ENCODE assay signal across 9 mouse cellular contexts in genomic region chr6:120566911-120567909, GRCm38 (mm10). TPM values are rescaled to one million over a fixed set of nuclear protein-coding genes. Genes with fewer than 3 reads are reported as not detected.
A peak's percentile ranks its signal among the peaks of the same experiment; 100 is the strongest.
DNase-seq lines count a peak whose midpoint lies in the region; ATAC-seq and TF ChIP-seq lines count a peak whose summit lies in the region.
"Had no signal": no experiment of that assay in that cellular context is flagged by ENCODE, and none has a peak within 500 bp of the region (broad histone marks: within the 10 kb centered on the region; RNA-seq: fewer than 3 reads in every experiment).

No protein-coding gene starts in this region.

- peaks cover 9% of the 10 kb centered on the region for H3K4me1 ChIP-seq in midbrain, embryonic 10.5 days
- H3K4me1 ChIP-seq in midbrain, embryonic 16.5 days (ENCODE audit: control insufficient read depth, insufficient read depth, low read length), result no peaks in the 10 kb centered on the region
- H3K4me1 ChIP-seq in embryonic facial prominence, embryonic 10.5 days, result peaks cover 9% of the 10 kb centered on the region
- no peaks in the 10 kb centered on the region for H3K4me1 ChIP-seq in limb, embryonic 14.5 days (ENCODE audit: control insufficient read depth, insufficient read depth, low read length)

- 72% methylated on average over 18 of the region's 18 CpGs for WGBS in midbrain, embryonic 10.5 days
- WGBS in midbrain, embryonic 16.5 days, result 58% methylated on average over 18 of the region's 18 CpGs
- WGBS in embryonic facial prominence, embryonic 10.5 days, result 64% methylated on average over 18 of the region's 18 CpGs
- 63% methylated on average over 18 of the region's 18 CpGs for WGBS in limb, embryonic 14.5 days

- no peak for TF ChIP-seq POLR2A in limb, embryonic 14.5 days (IDR thresholded peaks at IDR 0.05; ENCODE audit: borderline replicate concordance, extremely low read depth, insufficient read depth, insufficient read length)

- no peaks in the 10 kb centered on the region for H3K9me3 ChIP-seq in midbrain, embryonic 10.5 days (replicated peaks)
- H3K9me3 ChIP-seq in midbrain, embryonic 16.5 days (replicated peaks; ENCODE audit: control insufficient read depth, low read length, poor library complexity, severe bottlenecking), result no peaks in the 10 kb centered on the region
- H3K9me3 ChIP-seq in embryonic facial prominence, embryonic 10.5 days, result no peaks in the 10 kb centered on the region
- H3K9me3 ChIP-seq in limb, embryonic 14.5 days (ENCODE audit: control insufficient read depth, low read length), result no peaks in the 10 kb centered on the region
- H3K9me3 ChIP-seq: embryonic facial prominence, embryonic 15.5 days; limb, embryonic 15.5 days had no signal

- H3K27ac ChIP-seq in midbrain, embryonic 10.5 days (replicated peaks), result peak overlapping the region; percentile 55; the same call in 1 of the 2 replicates
- no peak overlapping the region for H3K27ac ChIP-seq in midbrain, embryonic 16.5 days (ENCODE audit: low read length)
- peak overlapping the region; percentile 61; the same call in 1 of the 2 replicates for H3K27ac ChIP-seq in embryonic facial prominence, embryonic 10.5 days (replicated peaks)
- no peak overlapping the region for H3K27ac ChIP-seq in limb, embryonic 14.5 days (replicated peaks; ENCODE audit: low read depth, low read length)
- H3K27ac ChIP-seq: embryonic facial prominence, embryonic 15.5 days; limb, embryonic 15.5 days had no signal

- no peak overlapping the region for H3K4me2 ChIP-seq in midbrain, embryonic 16.5 days (ENCODE audit: low read length)
- H3K4me2 ChIP-seq in limb, embryonic 14.5 days (replicated peaks; ENCODE audit: low read depth, low read length, severe bottlenecking), result no peak overlapping the region
- H3K4me2 ChIP-seq: embryonic facial prominence, embryonic 15.5 days; limb, embryonic 15.5 days had no signal

- H3K27me3 ChIP-seq in midbrain, embryonic 10.5 days (ENCODE audit: low read depth, poor library complexity, severe bottlenecking), result no peaks in the 10 kb centered on the region
- no peaks in the 10 kb centered on the region for H3K27me3 ChIP-seq in midbrain, embryonic 16.5 days (ENCODE audit: control insufficient read depth, insufficient read depth, low read depth, low read length)
- no peaks in the 10 kb centered on the region for H3K27me3 ChIP-seq in embryonic facial prominence, embryonic 10.5 days (replicated peaks; ENCODE audit: low read depth, poor library complexity, severe bottlenecking)
- no peaks in the 10 kb centered on the region for H3K27me3 ChIP-seq in limb, embryonic 14.5 days (ENCODE audit: control insufficient read depth, insufficient read depth, low read length)
- H3K27me3 ChIP-seq: embryonic facial prominence, embryonic 15.5 days; limb, embryonic 15.5 days had no signal

- no peak for ATAC-seq in midbrain, embryonic 16.5 days
- no peak for ATAC-seq in limb, embryonic 14.5 days (ENCODE audit: low FRiP score, low read depth)

- no peaks in the 10 kb centered on the region for H3K36me3 ChIP-seq in midbrain, embryonic 10.5 days
- no peaks in the 10 kb centered on the region for H3K36me3 ChIP-seq in midbrain, embryonic 16.5 days (ENCODE audit: control insufficient read depth, insufficient read depth, low read length)
- H3K36me3 ChIP-seq in embryonic facial prominence, embryonic 10.5 days (replicated peaks), result no peaks in the 10 kb centered on the region
- no peaks in the 10 kb centered on the region for H3K36me3 ChIP-seq in limb, embryonic 14.5 days (ENCODE audit: control insufficient read depth, insufficient read depth, low read length)
- H3K36me3 ChIP-seq: embryonic facial prominence, embryonic 15.5 days; limb, embryonic 15.5 days had no signal

- H3K4me3 ChIP-seq in midbrain, embryonic 10.5 days, result no peak overlapping the region
- H3K4me3 ChIP-seq in midbrain, embryonic 16.5 days (ENCODE audit: low read depth, low read length), result no peak overlapping the region
- no peak overlapping the region for H3K4me3 ChIP-seq in embryonic facial prominence, embryonic 10.5 days
- no peak overlapping the region for H3K4me3 ChIP-seq in limb, embryonic 14.5 days (replicated peaks; ENCODE audit: low read length)
- H3K4me3 ChIP-seq: embryonic facial prominence, embryonic 15.5 days; limb, embryonic 15.5 days had no signal

- no peak overlapping the region for H3K9ac ChIP-seq in midbrain, embryonic 16.5 days (ENCODE audit: low read depth, low read length)
- H3K9ac ChIP-seq in limb, embryonic 14.5 days (ENCODE audit: low read depth, low read length, severe bottlenecking), result no peak overlapping the region
- H3K9ac ChIP-seq: embryonic facial prominence, embryonic 15.5 days; limb, embryonic 15.5 days had no signal

- DNase-seq in midbrain, embryonic 10.5 days (ENCODE audit: low spot score), result no peak
- DNase-seq in embryonic facial prominence, embryonic 10.5 days (ENCODE audit: low spot score), result no peak
- peak; percentile 33 for DNase-seq in limb, embryonic 14.5 days (ENCODE audit: low spot score)
- DNase-seq in spleen, adult 12 weeks (ENCODE audit: low spot score), result peak; percentile 63
- DNase-seq in layer of hippocampus, postnatal 10 days (ENCODE audit: low spot score in 2 of 2), result no peak
- no peak for DNase-seq in embryo, embryonic 9.5 days (ENCODE audit: extremely low spot score)

RNA-seq across cellular contexts. Expression of gene Hdhd5, which starts 36.1 kb away (rescaled TPM):
- polyA plus RNA-seq in midbrain, embryonic 10.5 days (2016; fragmentation: Nextera tagmentation; extraction: Ambion mirVana), result 21.0 and 21.6 TPM in 2 replicates
- 14.6 and 15.0 TPM in 2 replicates for polyA plus RNA-seq in midbrain, embryonic 16.5 days (2015; fragmentation: Nextera tagmentation; extraction: Ambion mirVana)
- 22.9 and 24.0 TPM in 2 replicates for polyA plus RNA-seq in embryonic facial prominence, embryonic 10.5 days (2016; fragmentation: Nextera tagmentation; extraction: Ambion mirVana)
- 25.2 and 30.3 TPM in 2 replicates for polyA plus RNA-seq in limb, embryonic 14.5 days (2012; rRNA removed)
- polyA plus RNA-seq in limb, embryonic 14.5 days (2014; fragmentation: Nextera tagmentation; extraction: Ambion mirVana), result 10.6 and 12.5 TPM in 2 replicates
- total RNA-seq in layer of hippocampus, postnatal 10 days (2021), result 10 to 100 TPM; 34.3 to 37.2 TPM

Comparison
In these comparisons a context has a peak if more than half of its experiments do, and no peak if none do; other contexts are left out.
1. H3K27ac ChIP-seq: peak in midbrain, embryonic 10.5 days (single experiment) and embryonic facial prominence, embryonic 10.5 days (single experiment); none in midbrain, embryonic 16.5 days (single experiment) and limb, embryonic 14.5 days (single experiment).
2. DNase-seq: peak in limb, embryonic 14.5 days (single experiment) and spleen, adult 12 weeks (single experiment); none in midbrain, embryonic 10.5 days (single experiment), embryonic facial prominence, embryonic 10.5 days (single experiment), layer of hippocampus, postnatal 10 days (0 of 2) and embryo, embryonic 9.5 days (single experiment).